In genomic region chr8:43295826-43296225, GRCm38 (mm10) we compare ENCODE assay signal across 34 mouse cellular contexts. TPM values are rescaled to one million over a fixed set of nuclear protein-coding genes. Genes with fewer than 3 reads are reported as not detected.
DNase-seq lines count a peak whose midpoint lies in the region; ATAC-seq and TF ChIP-seq lines count a peak whose summit lies in the region.
"Had no signal": no experiment of that assay in that cellular context is flagged by ENCODE, and none has a peak within 500 bp of the region (broad histone marks: within the 10 kb centered on the region; RNA-seq: fewer than 3 reads in every experiment).

No protein-coding gene starts in this region.

- H3K27ac ChIP-seq in testis, adult 2 months (ENCODE audit: control insufficient read depth, insufficient read depth, low read depth, low read length): no peak overlapping the region
- H3K27ac ChIP-seq: embryonic facial prominence, embryonic 13.5 days; embryonic facial prominence, embryonic 15.5 days; forebrain, embryonic 10.5 days; forebrain, embryonic 13.5 days; forebrain, embryonic 15.5 days had no signal

- peak overlapping the region; percentile 39 for H3K4me3 ChIP-seq in testis, adult 2 months (ENCODE audit: control insufficient read depth, low read depth, low read length)
- H3K4me3 ChIP-seq: embryonic facial prominence, embryonic 13.5 days; embryonic facial prominence, embryonic 15.5 days; erythroblast, embryonic 14.5 days; forebrain, embryonic 10.5 days; forebrain, embryonic 13.5 days; forebrain, embryonic 15.5 days had no signal

- no peak for TF ChIP-seq CTCF in testis, adult 2 months (IDR thresholded peaks at IDR 0.05; ENCODE audit: control insufficient read depth, insufficient read depth, insufficient replicate concordance, low read depth, low read length)

- TF ChIP-seq POLR2A in testis, adult 2 months (IDR thresholded peaks at IDR 0.05; ENCODE audit: control insufficient read depth, low read depth, low read length): no peak

- H3K27me3 ChIP-seq in testis, adult 2 months (ENCODE audit: control insufficient read depth, insufficient read depth, low read length): no peaks in the 10 kb centered on the region
- H3K27me3 ChIP-seq: CH12.LX; embryonic facial prominence, embryonic 13.5 days; embryonic facial prominence, embryonic 15.5 days; forebrain, embryonic 13.5 days; forebrain, embryonic 15.5 days; Patski had no signal

- H3K36me3 ChIP-seq in testis, adult 2 months (ENCODE audit: control insufficient read depth, insufficient read depth, low read length): no peaks in the 10 kb centered on the region
- H3K36me3 ChIP-seq: embryonic facial prominence, embryonic 13.5 days; embryonic facial prominence, embryonic 15.5 days; forebrain, embryonic 10.5 days; forebrain, embryonic 15.5 days; G1E had no signal

- peaks cover 5% of the 10 kb centered on the region; the same call in 1 of the 2 replicates for H3K4me1 ChIP-seq in testis, adult 2 months (ENCODE audit: control insufficient read depth, insufficient read depth, low read length)
- H3K4me1 ChIP-seq: embryonic facial prominence, embryonic 13.5 days; embryonic facial prominence, embryonic 15.5 days; forebrain, embryonic 13.5 days; forebrain, embryonic 15.5 days had no signal

- no peak for ATAC-seq in megakaryocyte, adult 5-6 weeks (ENCODE audit: poor library complexity, severe bottlenecking)
- ATAC-seq: activated CD4-positive, CD25-positive, alpha-beta regulatory T cell, adult 4 months; CD4-positive, CD25-positive, alpha-beta regulatory T cell, adult 4 months; forebrain, embryonic 13.5 days; forebrain, embryonic 15.5 days; forebrain, postnatal 0 days; Patski had no signal

- DNase-seq in testis, postnatal 10 days (ENCODE audit: low spot score): no peak
- DNase-seq in ES-CJ7 (ENCODE audit: low read depth, low spot score) (peak; percentile 59), R1 (ENCODE audit: low read depth, low spot score) (peak; percentile 61)
- DNase-seq in adrenal gland, adult 8-10 months: no peak
- DNase-seq in heart, postnatal 4 days: no peak
- DNase-seq: adrenal gland, postnatal 10 days; adrenal gland, postnatal 25 days; B cell, adult 2 months; cerebellum, adult 11 months; cerebellum, adult 18-20 months; cerebellum, adult 8-10 months; cerebellum, adult 9-11 months; cerebellum, postnatal 14 days; cerebellum, postnatal 36 days; embryo, embryonic 11 days; forebrain, postnatal 0 days had no signal

RNA-seq across cellular contexts. Expression of gene Zfp42, which starts 11.0 kb away (rescaled TPM):
- polyA plus RNA-seq in testis, adult 2 months (2012; rRNA removed): 3.8 and 4.0 TPM in 2 replicates
- total RNA-seq in adrenal gland, adult 8-10 months (2022): not detected
- total RNA-seq in heart, postnatal 4 days (2021): not detected
- not detected in 2 replicates for total RNA-seq in megakaryocyte, adult 5-6 weeks (2015)
- total RNA-seq in megakaryocyte, adult 5-6 weeks (2017): not detected in 2 replicates
- total RNA-seq: adrenal gland, adult 18-20 months; adrenal gland, postnatal 10 days; adrenal gland, postnatal 25 days; adrenal gland, postnatal 4 days; CH12.LX; common myeloid progenitor, adult 5-6 weeks; forebrain, postnatal 0 days; G1E had no signal
- polyA plus RNA-seq: activated CD4-positive, CD25-positive, alpha-beta regulatory T cell, adult 4 months; brain, embryonic 14.5 days; CD4-positive, CD25-positive, alpha-beta regulatory T cell, adult 4 months; embryonic facial prominence, embryonic 11.5 days; embryonic facial prominence, embryonic 13.5 days; embryonic facial prominence, embryonic 15.5 days; erythroblast, embryonic 14.5 days; forebrain, embryonic 10.5 days; forebrain, embryonic 13.5 days; forebrain, embryonic 15.5 days; forebrain, postnatal 0 days; G1E had no signal

Comparison
In these comparisons a context has a peak if more than half of its experiments do, and no peak if none do; other contexts are left out.
1. DNase-seq: peak in ES-CJ7 (single experiment) and R1 (single experiment); none in testis, postnatal 10 days (single experiment), adrenal gland, adult 8-10 months (single experiment) and heart, postnatal 4 days (single experiment).